Mouse (Mus musculus): ENCODE measurements around the gene Nup54. TPM values are rescaled to one million over a fixed set of nuclear protein-coding genes. Genes with fewer than 3 reads are reported as not detected.

Gene Nup54
- total and polyA plus RNA-seq, 2 experiments: 13.7 to 20.0 TPM

GRCm38 (mm10) chr5:92372605-92373004, 62.4 kb downstream of the Nup54 start:
- Histone ChIP-seq H3K79me2 (ENCODE audit: control insufficient read depth, insufficient read depth, low read length) (no peaks in the 10 kb centered on the region), H3K27ac (replicated peaks; ENCODE audit: insufficient read depth, low read depth, low read length) (no peak overlapping the region), H3K27me3 (ENCODE audit: control insufficient read depth, insufficient read depth, low read length) (no peaks in the 10 kb centered on the region), H3K4me1 (ENCODE audit: control insufficient read depth, insufficient read depth, low read length) (peaks cover 5% of the 10 kb centered on the region), H3K36me3 (ENCODE audit: control insufficient read depth, insufficient read depth, low read length) (no peaks in the 10 kb centered on the region), H3K4me3 (ENCODE audit: insufficient read depth, low read depth, low read length) (no peak overlapping the region), H3K9ac (ENCODE audit: low read depth, low read length) (no peak overlapping the region)
- no peak for TF ChIP-seq POLR2A (IDR thresholded peaks at IDR 0.05; ENCODE audit: extremely low read depth, insufficient read depth, low read length)
- TF ChIP-seq CTCF (IDR thresholded peaks at IDR 0.05; ENCODE audit: low read depth, low read length): no peak
- DNase-seq (ENCODE audit: extremely low read depth, low read depth, low spot score): no peak
- 49% methylated on average over 2 of the region's 2 CpGs for WGBS

- Histone ChIP-seq H3K27ac (replicated peaks; ENCODE audit: insufficient read depth, low read depth, low read length) (no peak overlapping the region), H3K79me2 (ENCODE audit: control insufficient read depth, insufficient read depth, low read length) (no peaks in the 10 kb centered on the region), H3K36me3 (ENCODE audit: control insufficient read depth, insufficient read depth, low read length) (no peaks in the 10 kb centered on the region), H3K9ac (ENCODE audit: low read depth, low read length) (no peak overlapping the region), H3K27me3 (ENCODE audit: control insufficient read depth, insufficient read depth, low read length) (no peaks in the 10 kb centered on the region), H3K4me1 (ENCODE audit: control insufficient read depth, insufficient read depth, low read length) (peaks cover 7% of the 10 kb centered on the region), H3K4me3 (ENCODE audit: insufficient read depth, low read depth, low read length) (no peak overlapping the region)
- TF ChIP-seq POLR2A (IDR thresholded peaks at IDR 0.05; ENCODE audit: extremely low read depth, insufficient read depth, low read length): no peak
- no peak for TF ChIP-seq CTCF (IDR thresholded peaks at IDR 0.05; ENCODE audit: low read depth, low read length)
- WGBS: 93% methylated on average over 14 of the region's 14 CpGs
- no peak for DNase-seq (ENCODE audit: extremely low read depth, low read depth, low spot score)
Measured at GRCm38 (mm10) chr5:92371361-92371976, 63.5 kb downstream of the Nup54 start.

GRCm38 (mm10) chr5:92370891-92371290, 64.1 kb downstream of the Nup54 start:
- H3K4me3 ChIP-seq (ENCODE audit: insufficient read depth, low read depth, low read length): no peak overlapping the region
- H3K36me3 ChIP-seq (ENCODE audit: control insufficient read depth, insufficient read depth, low read length): no peaks in the 10 kb centered on the region
- DNase-seq (ENCODE audit: extremely low read depth, low read depth, low spot score): no peak
- H3K27ac ChIP-seq (replicated peaks; ENCODE audit: insufficient read depth, low read depth, low read length): 0 out of 2 replicates have a peak overlapping the region, but pooled peaks have one; percentile 30
- no peak overlapping the region for H3K9ac ChIP-seq (ENCODE audit: low read depth, low read length)
- H3K79me2 ChIP-seq (ENCODE audit: control insufficient read depth, insufficient read depth, low read length): no peaks in the 10 kb centered on the region
- TF ChIP-seq CTCF (IDR thresholded peaks at IDR 0.05; ENCODE audit: low read depth, low read length) (no peak), POLR2A (IDR thresholded peaks at IDR 0.05; ENCODE audit: extremely low read depth, insufficient read depth, low read length) (no peak)
- H3K4me1 ChIP-seq (ENCODE audit: control insufficient read depth, insufficient read depth, low read length): peaks cover 13% of the 10 kb centered on the region
- no peaks in the 10 kb centered on the region for H3K27me3 ChIP-seq (ENCODE audit: control insufficient read depth, insufficient read depth, low read length)
- 93% methylated on average over 6 of the region's 6 CpGs for WGBS

GRCm38 (mm10) chr5:92370392-92370791, 64.6 kb downstream of the Nup54 start:
- Histone ChIP-seq H3K79me2 (ENCODE audit: control insufficient read depth, insufficient read depth, low read length) (no peaks in the 10 kb centered on the region), H3K9ac (ENCODE audit: low read depth, low read length) (no peak overlapping the region)
- TF ChIP-seq POLR2A (IDR thresholded peaks at IDR 0.05; ENCODE audit: extremely low read depth, insufficient read depth, low read length): no peak
- no peak for TF ChIP-seq CTCF (IDR thresholded peaks at IDR 0.05; ENCODE audit: low read depth, low read length)

GRCm38 (mm10) chr5:92369151-92369994, 65.6 kb downstream of the Nup54 start:
- peak; percentile 76 for DNase-seq (ENCODE audit: extremely low read depth, low read depth, low spot score)
- H3K4me1 ChIP-seq (ENCODE audit: control insufficient read depth, insufficient read depth, low read length): peaks cover 17% of the 10 kb centered on the region
- H3K79me2 ChIP-seq (ENCODE audit: control insufficient read depth, insufficient read depth, low read length): peaks cover 3% of the 10 kb centered on the region; the same call in 1 of the 2 replicates
- H3K4me3 ChIP-seq (ENCODE audit: insufficient read depth, low read depth, low read length): no peak overlapping the region
- no peak overlapping the region for H3K27ac ChIP-seq (replicated peaks; ENCODE audit: insufficient read depth, low read depth, low read length)
- H3K9ac ChIP-seq (ENCODE audit: low read depth, low read length): no peak overlapping the region
- 66% methylated on average over 13 of the region's 13 CpGs for WGBS
- no peaks in the 10 kb centered on the region for H3K27me3 ChIP-seq (ENCODE audit: control insufficient read depth, insufficient read depth, low read length)
- no peak for TF ChIP-seq CTCF (IDR thresholded peaks at IDR 0.05; ENCODE audit: low read depth, low read length)
- H3K36me3 ChIP-seq (ENCODE audit: control insufficient read depth, insufficient read depth, low read length): no peaks in the 10 kb centered on the region

More at GRCm38 (mm10) chr5:92370392-92370791, 64.6 kb downstream of the Nup54 start:
- DNase-seq (ENCODE audit: extremely low read depth, low read depth, low spot score): peak; percentile 89
- no peak overlapping the region for H3K4me3 ChIP-seq (ENCODE audit: insufficient read depth, low read depth, low read length)
- no peaks in the 10 kb centered on the region for H3K36me3 ChIP-seq (ENCODE audit: control insufficient read depth, insufficient read depth, low read length)
- peaks cover 17% of the 10 kb centered on the region for H3K4me1 ChIP-seq (ENCODE audit: control insufficient read depth, insufficient read depth, low read length)
- no peaks in the 10 kb centered on the region for H3K27me3 ChIP-seq (ENCODE audit: control insufficient read depth, insufficient read depth, low read length)
- WGBS: 22% methylated on average over 6 of the region's 6 CpGs
- H3K27ac ChIP-seq (replicated peaks; ENCODE audit: insufficient read depth, low read depth, low read length): 0 out of 2 replicates have a peak overlapping the region, but pooled peaks have one; percentile 30

All from liver, adult 2 months (tissue).